Mouse (Mus musculus) thymus, adult 18-20 months (tissue): ENCODE measurements around the gene Rgs11.
"Not testable (repeated sequence)": the region's sequence is repeated elsewhere in the genome, so short reads cannot be mapped to it uniquely, and the experiment has no call there.

Source experiments
- DNase-seq, 2 experiments: peaks; one replicate each; pipeline ENCODE4 v3.0.0; 2022; ENCODE audit warnings: mixed read lengths in 2 of 2

Gene Rgs11

DNA sequence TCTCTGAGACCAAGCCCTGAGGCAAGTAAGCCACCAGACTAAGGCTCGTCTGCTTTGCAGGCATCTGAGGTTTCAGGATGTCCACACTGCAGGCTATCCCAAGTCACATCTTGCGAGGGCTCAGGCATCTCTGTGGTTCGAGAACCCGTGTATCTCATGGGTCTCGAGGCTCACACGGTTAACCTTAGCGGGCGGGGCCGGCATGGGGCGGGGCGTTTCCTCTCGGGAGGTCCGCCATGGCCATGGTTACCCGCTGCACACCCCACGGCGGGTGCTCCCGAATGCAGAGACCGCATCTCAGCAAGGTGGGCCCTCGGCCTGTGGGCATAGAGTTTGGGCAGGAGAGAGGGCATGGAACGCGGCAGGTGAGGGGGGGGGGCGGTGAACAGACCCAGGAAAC is at the start of gene Rgs11:
Rgs11 (plus strand) TSS at position 215 of the 400 bp plus-strand sequence.
- no peak for DNase-seq

DNA sequence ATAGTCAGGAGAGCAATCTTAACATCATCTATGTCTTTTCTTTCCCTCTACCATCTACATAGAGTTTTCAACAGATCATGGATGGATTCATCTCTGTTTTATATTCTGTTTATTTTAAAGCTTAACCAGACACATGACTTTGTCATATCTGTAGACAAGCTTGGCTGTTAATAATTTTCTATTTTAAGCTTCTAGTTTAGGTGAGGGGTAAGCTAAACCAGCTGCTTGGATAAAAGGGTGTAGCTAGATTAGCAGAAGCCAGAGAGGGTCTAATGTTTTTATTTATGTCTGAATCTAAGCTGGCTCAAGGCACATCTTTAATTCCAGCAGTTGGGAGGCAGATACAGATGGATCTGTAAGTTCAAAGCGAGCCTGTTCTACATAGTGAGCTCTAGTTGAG is 40.0 kb upstream of the Rgs11 start:
- no peak for DNase-seq

DNA sequence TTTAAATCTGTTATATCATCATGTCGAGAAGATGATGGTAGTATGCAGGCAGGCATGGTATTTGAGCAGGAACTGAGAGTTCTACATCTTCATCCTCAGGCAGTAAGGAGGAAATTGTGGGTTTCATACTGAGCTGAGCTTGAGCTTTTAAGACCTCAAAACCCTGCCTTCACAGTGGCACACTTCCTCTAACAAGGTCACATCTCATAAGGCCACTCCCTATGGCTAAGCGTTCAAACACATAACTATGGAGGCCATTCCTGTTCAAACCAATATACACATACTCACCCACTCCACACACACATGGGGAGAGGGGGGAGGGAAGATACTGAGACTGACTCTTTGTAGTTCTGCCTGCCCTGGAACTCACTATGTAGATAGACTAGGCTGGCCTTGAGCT is 34.7 kb upstream of the Rgs11 start:
- peak in 1 of 2 experiments; percentile 45 for DNase-seq

DNA sequence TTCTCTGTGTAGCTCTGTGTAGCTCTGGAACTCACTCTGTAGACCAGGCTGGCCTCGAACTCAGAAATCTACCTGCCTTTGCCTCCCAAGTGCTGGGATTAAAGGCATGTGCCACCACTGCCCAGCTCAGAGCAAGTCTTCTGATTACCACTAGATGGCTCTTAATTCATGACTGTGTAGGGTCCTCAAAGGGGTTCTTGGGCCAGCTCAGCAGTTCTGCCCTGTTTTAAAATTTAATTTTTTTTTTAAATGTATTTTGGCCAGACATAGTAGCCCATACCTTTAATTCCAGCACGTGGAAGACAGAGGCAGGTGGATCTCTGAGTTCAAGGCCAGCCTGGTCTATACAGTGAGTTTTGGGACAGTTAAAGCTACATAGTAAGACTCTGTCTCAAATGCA is 27.5 kb upstream of the Rgs11 start:
- not testable (repeated sequence) for DNase-seq

DNA sequence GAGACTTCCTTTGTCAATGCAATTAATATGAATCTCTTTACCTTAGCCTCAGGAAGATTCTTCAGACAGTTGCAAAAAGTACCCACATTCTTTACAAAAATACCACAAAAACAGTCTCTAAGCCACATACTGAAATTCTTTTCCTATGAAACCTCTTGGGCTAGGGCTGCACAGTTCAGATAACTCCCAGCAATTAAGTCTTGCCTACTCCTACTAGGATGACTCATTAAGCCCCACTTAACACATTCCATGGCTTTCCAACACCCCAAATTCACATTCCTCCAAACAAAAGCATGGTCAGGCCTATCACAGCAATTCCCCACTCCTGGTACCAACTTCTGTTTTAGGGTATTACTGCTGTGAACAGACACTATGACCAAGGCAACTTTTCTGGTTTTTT is 24.1 kb upstream of the Rgs11 start:
- DNase-seq: no peak

DNA sequence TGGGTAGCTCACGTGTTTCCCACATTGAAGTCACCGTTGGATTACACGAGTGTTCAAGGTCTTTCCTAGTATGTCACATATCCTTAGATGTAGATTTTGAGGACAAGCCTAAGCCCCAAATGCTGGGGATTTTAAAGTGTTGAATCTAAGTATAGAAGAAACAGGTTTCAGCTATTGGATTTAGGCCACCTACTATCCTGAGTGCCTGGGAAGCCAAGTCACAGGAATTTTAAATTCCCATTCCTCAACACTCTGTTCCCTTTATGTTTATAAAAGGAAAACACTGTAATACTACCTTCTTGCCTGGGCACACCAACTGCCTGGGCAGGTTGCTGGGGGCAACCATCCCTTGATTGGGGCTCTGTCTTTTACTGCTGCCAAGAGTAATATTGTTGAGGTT is 21.6 kb upstream of the Rgs11 start:
- DNase-seq: no peak

DNA sequence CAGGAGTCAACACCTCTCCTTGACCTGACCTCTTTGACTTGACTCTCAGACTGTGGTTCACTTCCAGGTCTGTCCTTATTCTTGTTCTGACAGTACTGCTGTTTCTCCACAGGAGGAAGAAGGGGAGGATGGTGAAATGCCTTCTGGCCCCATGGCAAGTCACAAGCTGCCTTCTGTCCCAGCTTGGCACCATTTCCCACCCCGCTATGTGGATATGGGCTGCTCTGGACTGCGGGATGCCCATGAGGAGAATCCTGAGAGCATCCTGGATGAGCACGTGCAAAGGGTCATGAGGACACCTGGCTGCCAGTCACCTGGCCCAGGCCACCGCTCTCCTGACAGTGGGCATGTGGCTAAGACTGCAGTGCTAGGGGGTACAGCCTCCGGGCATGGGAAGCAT is 15.2 kb upstream of the Rgs11 start:
- no peak for DNase-seq

DNA sequence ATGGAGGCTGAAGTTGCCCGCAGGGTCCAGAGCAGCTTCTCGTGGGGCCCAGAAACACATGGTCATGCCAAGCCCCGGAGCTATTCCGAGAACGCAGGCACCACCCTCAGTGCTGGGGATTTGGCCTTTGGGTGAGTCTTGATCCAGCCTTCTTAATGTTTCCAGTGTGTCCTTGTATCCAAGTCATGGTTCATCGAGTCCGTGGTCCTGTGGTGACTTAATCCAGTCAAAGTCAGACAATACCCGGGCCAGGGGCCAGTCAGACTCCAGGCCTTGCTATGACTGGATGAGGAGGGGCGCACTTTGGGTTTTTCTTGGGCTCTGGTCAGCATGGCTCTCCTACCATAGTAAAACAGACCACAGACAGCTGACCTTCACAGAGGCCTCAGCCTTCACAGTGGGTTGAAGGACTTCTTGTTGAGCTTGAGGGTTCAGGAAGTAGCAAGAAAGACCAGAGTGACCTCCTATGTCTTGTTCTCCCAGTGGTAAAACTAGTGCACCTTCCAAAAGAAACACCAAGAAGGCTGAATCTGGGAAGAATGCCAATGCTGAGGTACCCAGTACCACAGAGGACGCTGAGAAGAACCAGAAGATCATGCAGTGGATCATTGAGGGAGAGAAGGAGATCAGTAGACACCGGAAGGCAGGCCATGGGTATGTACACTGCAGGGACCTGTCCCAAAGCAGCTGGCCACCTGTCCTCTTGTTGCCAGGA is 14.5 kb upstream of the Rgs11 start:
- DNase-seq: no peak

DNA sequence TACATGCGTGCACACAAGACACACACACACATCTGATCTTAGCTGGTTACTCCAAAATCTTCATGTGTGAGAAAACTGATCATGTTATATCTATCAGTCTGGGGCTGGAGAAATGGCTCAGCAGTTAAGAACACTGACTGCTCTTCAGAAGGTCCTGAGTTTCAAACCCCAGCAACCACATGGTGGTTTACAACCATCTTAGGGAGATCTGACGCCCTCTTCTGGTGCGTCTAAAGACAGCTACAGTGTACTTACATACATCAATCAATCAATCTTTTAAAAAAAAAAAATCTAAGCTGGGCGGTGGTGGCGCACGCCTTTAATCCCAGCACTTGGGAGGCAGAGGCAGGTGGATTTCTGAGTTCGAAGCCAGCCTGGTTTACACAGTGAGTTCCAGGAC is 11.3 kb upstream of the Rgs11 start:
- not testable (repeated sequence) for DNase-seq

DNA sequence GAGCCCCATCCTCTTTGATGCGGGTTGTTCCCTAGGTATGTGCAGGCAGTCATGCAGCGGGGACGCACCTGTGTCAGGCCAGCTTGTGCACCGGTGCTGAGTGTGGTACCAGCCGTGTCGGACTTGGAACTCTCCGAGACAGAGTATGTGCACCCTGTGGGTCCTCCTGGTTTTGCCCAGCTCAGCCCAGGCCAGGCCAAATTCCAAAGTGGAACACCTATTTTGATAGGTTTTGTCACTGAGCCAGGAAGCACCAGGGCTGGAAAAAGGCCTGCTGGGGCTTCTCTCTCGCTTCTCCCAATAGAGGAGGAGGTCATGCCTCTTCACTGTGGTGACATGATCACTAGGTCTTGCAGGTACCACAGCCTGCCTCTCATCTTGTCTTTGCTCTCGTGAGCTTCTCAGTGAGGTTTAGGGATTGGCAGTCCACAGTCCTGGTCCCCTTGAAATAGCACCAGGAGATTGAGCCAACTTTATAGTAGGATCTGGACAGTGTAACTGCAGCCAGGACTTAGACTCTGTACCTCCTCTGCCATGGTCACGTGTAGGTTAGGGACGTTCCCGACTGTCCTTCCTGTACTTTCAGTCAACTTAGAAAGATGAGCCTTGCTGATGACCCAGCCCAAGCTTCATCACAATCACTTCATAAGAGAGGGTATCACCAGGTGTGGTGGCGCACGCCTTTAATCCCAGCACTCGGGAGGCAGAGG is 10.1 kb upstream of the Rgs11 start:
- no peak for DNase-seq

DNA sequence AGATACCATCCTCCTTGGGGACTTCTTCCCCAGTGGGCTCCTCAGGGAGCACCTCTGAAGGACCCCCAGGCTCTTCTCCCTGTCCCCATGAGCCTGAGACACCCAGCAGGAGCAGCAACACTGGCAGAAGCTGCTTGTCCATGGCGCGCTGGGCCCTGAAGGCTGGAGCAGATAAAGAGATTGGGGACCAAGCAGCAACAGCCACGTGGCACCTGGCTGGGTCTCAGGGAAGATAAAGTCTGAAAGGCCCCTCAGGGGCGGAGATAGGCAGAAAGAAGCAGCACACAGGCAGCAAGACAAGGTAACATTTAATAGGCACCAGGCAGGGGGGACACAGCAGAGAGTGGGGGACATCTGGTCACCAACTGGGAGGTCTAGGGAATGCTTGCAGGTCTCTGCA is 3.9 kb upstream of the Rgs11 start, which contains the start of gene Pdia2:
Pdia2 (minus strand) TSS at position 196 of the 400 bp plus-strand sequence.
- DNase-seq: no peak

DNA sequence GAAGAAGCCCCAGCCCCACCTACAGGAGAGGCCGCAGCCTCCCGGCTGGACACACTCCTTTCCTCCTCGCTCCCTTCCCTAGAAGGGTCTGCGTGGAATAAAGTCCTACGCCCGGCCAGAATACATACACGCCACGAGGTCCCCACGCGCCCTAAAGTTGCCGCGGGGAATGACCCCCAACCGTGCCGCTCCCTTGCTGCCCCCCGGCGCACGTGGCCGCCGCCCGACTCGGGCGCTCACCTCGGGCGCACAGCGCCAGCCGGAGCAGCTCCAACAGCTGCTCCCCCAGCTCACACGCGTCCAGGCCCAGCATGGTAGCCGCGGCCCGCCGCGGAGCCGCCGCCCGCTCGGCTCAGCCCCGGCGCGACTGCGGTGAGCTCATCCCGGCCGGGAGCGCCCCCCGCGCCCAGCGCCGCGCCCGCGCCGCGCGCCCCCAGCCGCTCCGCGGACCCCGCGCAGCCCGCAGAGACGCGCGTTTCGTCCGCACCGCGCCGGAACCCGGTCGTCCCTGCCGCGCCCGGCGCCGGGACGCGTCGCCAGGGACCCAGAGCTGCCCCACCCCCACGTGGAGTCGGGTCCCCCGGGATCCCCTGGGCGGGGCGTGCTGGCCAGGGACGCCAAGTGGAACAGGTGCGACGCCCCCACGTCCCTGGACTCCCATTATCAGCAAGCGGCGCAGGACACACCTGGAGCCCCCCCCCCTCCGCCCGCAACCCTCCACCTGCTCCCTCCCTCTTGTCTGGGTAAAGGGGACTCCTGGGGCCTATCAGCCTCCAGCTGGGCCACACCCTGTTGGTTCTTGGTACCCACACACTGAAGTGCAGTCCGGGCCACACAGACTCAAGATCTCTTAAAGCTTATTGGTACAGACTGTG is 1.7 kb upstream of the Rgs11 start:
- no peak for DNase-seq

DNA sequence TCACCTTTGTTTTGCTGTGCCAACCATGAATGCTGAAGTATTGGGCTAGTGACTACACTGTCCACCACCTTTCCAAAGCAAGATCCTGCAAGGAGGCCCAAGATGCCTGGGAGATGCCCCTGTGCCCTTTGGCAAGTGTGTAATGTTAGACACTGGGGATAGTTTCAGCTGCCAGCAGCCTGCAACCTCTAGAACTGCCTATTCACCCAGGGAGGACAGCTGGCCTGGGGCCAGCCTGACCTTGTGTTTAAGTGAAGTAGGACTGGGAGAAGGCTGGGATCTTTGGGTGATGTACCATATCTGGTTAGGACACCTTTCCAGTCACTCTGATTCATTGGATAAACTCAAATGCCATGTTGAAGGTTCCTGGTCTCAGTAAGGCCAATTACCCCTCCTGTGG is 753 bp upstream of the Rgs11 start:
- no peak for DNase-seq

DNA sequence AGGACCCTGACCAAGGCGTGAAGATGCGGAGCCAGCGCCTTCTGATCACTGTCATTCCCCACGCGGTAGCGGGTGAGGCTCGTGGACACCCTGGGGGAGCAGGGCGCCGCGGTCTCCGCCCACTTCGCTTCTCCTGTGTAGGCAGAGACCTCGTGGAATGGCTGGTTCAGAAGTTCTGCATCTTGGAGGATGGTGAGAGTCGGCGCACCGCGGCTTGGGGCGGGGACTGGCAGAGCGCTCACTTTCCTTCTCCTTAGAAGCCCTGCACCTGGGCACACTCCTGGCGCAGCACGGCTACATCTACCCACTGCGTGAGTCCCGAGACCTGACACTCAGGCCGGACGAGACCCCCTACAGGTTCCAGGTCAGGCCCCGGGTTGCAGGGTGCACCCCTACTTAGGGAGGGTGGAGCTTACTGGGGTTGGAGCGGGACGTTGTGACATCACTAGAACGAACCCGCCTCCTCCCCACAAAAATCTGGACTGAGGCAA is 615 bp downstream of the Rgs11 start:
- peak in 1 of 2 experiments; percentile 15 for DNase-seq

DNA sequence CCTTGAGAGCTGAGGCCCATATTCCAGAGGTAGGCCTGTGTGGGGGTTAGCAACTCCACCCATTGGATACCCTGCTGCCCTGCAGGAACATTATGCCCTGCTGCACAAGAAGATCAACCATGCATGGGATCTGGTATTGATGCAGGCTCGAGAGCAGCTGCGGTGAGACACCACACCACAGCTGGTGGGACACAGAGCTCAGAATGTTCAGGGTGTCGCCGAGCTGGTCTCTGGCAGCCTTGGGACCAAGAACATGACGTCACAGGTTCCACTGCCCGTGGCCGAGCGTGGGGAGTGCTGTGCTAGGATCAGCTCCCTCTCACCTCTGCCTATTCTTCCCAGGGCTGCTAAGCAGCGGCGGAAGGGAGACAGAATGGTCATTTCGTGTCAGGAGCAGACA is 2.0 kb downstream of the Rgs11 start:
- no peak for DNase-seq

DNA sequence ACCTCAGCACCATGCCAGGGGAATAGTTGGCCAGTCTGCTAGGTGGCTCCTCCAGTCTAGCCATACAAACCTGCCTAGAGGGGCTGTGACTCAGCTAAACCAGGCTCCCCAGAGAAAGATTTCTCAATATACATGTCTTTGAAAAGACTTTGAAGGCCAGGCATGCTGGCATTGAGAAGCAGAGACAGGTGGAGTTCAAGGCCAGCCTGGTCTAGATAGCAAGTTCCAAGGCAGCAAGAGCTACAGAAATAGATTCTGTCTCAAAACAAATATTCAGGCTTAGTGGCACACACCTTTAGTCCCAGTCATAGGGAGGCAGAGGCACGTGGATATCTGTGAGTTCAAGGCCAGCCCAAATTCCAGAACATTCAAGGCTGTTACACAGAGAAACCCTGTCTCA is 3.6 kb downstream of the Rgs11 start:
- no peak for DNase-seq

DNA sequence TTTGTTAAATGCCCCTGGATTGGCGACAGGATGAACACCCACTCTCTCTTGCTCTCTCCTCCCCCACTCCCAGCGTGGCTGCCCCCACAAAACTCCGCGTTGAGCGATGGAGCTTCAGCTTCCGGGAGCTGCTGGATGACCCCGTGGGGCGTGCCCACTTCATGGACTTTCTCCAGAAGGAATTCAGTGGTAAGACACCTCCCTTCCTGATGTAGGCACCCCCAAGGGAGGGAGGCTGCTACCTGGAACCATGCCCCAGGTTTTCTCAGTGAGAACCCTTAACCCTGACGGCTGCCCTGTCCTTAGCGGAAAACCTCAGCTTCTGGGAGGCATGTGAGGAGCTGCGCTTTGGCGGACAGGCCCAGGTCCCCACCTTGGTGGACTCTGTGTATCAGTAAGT is 4.9 kb downstream of the Rgs11 start, which contains the start of gene Arhgdig:
Arhgdig (minus strand) TSS at position 101 of the 400 bp plus-strand sequence.
- no peak for DNase-seq

DNA sequence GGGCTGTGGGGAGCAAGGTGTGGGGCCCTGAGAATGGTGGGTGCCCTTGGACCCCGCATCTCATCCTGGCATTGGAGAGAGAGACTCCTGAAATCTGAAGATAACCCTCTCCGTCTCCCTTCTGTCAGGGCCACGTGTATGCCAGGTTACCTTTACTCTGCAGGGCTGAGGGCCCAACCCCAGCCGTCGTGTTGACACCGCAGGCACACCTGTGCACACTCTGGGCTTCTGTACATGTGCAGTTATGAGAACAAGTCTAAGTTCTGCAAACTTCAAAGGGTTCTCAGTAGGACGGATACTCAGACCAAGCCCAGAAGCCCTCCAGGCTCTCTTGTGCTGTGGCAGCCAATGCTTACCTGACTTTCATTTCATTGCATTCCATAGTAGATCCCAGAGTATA is 9.5 kb downstream of the Rgs11 start:
- DNase-seq: no peak

DNA sequence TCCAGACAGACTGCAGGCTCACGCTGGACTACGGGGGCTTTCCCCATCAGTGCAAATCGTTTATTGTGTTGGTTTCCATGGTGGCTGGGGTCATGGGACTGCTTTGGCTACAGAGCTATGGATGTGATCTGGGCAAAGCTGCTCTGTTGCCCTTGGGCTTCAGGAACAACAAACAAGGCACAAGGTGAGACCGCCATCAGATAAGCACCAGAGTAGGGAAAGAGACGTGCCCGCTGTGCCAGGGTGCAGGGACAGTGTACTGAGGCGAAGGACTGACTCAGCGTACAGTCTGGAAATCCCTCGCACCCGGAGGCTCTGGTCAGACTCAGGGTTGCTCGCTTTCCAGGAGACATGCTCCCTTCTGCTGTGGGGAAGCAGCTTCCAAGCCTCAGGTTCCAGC is 9.9 kb downstream of the Rgs11 start:
- no peak for DNase-seq

DNA sequence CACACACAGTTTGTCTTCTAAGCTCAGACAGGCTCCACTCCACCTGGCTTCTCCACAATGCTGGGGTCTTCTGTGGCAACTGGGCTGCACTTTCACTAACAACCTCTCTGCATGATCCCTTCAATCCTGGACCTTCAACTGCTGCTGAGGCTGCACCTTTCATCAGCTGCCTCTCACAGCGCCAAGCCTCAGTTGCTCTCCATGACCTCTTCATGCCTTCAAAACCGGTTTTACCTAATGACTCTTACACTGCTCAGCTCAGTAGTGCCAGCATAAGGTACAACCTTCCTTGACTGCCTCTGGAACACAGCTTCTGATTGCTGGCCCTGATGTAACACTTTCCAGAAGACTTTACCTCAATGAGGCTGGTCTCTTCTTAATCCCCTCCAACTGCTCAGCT is 18.8 kb downstream of the Rgs11 start:
- DNase-seq: no peak

DNA sequence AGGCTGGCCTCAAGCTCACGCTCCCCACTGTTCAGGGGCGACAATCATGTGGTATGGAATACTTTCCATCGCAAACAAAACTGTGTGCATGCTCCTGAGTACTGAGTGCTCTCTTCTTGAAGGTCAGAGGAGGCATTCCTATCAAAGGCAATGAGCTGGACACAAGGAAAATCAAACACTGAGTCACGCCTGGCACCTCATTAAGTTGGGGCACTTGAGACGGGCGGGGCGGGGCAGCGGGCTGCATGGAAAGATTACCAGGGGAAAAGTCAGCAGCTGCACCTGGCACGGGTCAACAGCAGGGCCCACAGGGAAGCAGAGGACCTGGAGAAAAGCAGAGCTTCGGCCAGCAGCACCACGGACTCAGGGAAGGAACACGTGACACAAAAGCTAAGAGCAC is 22.4 kb downstream of the Rgs11 start:
- no peak for DNase-seq

DNA sequence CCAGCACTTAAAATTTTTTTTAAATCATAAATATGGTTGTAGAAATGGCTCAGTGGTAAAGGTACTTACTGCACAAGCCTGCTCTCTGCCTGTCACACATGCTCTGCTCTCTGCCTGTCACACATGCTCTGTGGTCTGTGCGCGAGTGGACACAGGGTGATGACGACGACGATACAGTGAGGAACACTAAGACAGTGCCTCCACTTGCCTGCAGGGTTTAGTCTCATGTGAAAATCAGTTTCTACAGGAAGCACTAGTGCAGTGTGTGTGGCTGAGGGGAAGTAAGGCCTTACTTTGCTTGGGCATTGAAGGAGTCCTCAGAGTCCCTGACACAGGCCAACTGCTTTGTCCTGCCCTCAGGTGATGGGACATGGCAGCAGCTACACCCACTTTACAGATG is 27.0 kb downstream of the Rgs11 start:
- no peak for DNase-seq

DNA sequence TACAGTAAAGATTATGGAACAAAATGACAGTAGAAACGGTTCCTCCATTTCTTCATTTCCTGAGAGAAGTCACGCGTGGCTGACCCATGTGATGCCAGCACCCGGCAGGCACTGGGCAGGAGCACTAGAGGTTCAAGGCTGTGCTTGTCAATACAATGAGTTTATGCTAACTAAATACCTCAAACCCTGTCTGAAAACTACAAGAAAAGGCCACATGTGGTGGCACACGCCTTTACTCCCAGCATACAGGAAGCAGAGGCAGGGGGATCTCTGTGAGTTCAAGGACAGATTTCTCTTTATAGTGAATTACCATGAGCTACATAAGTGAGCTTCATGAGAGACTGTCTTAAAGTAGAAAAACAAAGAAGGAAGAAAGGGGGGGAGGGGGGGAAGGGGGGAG is 28.4 kb downstream of the Rgs11 start:
- DNase-seq: no peak
